Mouse (Mus musculus) mesoderm, embryonic 11.5 days (tissue): Measurements from ENCODE around the gene Abhd8.
A peak's percentile ranks its signal among the peaks of the same experiment; 100 is the strongest.
"Not testable (repeated sequence)": the region's sequence is repeated elsewhere in the genome, so short reads cannot be mapped to it uniquely, and the experiment has no call there.

Experiments used
- DNase-seq: peaks from one replicate; pipeline ENCODE4 v3.0.0-alpha.2; 2012; ENCODE audit warnings: low read depth, low spot score

Gene Abhd8

GRCm38 (mm10) chr8:71461152-71461840 is 2.2 kb downstream of the Abhd8 start:
- no peak for DNase-seq

GRCm38 (mm10) chr8:71460716-71461115 is 2.7 kb downstream of the Abhd8 start:
- no peak for DNase-seq

GRCm38 (mm10) chr8:71457659-71458270 is 5.7 kb downstream of the Abhd8 start:
- DNase-seq, result no peak

GRCm38 (mm10) chr8:71456906-71457305 is 6.5 kb downstream of the Abhd8 start:
- no peak for DNase-seq

DNA sequence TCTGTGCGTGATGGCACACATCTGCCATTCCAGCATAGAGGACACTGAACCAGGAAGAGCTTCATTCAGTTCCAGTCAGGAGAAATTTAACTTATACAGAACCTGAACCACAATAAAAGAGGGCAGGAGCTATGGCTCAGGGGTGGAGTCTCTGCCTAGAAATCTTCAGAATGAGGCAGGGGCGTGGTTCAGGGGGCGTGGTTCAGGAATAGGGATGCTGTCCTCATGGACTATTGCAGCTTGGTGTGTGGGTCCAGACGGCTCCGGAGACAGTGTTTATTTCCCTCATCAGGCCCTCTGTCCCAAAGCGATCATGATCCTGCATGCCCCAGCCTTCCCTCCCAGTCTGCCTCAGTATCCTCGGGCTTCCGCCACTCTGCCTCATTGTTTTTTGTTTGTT is 8.8 kb downstream of the Abhd8 start:
- DNase-seq, result no peak

DNA sequence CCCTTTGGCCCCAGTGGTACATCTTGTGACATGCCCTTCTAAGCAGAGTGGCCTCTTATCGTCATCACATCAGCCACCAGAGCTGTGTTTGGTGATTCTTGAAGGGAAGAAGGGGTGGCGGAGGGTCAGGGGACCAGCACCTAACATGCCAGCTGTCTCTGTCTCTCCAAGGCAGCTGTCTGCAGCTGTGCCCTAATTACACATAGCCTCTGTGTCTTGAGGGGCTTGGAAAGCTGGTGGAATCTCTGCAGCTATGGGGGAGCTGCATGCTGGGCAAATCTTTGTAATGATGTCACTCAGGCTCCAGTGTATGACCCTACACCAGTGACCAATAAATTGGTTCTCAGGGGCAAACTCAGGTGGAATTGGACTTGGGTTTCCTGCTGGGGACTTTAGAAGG is 10.8 kb downstream of the Abhd8 start:
- DNase-seq, result no peak

- DNase-seq, result no peak
Observed at GRCm38 (mm10) chr8:71451777-71452176, 11.7 kb downstream of the Abhd8 start.

DNA sequence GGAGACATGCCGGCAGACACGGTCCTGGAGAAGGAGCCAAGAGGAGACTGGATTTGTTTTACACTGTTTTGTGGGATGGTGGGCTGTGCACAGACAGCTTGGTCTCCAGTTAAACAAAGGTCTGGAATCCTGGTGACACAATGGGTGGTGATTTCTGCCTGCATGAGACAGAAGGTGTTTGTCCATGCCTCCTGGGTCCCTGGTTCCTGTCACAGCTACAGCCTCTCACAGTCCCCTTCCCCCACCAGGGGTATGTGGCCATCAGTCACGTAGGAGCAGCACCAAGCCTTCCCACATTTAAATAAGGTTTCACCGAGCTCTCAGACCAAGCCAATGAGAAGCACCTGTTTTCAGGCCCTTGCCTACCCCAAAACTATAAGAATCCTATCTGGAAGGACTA is 12.1 kb downstream of the Abhd8 start:
- DNase-seq, result no peak

- no peak for DNase-seq
Observed at GRCm38 (mm10) chr8:71445096-71445495, 18.4 kb downstream of the Abhd8 start.

DNA sequence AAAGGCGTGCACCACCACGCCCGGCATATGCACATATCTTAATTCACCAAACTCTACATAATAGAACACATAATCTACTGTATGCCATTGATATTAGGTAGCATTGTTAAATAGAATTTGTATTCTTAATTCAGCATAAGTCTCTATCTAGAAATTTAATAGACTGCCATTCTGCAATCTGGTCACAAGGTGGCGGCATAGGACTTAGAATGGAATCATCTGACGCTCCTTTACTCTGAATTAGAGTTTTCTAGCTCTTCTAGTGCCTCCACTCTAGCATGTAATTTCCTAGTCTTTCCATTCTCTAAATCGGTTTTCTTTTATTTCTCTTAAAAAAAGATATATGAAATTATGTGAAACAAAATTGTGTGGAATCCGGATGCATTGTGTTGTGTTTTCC is 22.1 kb downstream of the Abhd8 start:
- peak; percentile 67 for DNase-seq

- no peak for DNase-seq
Observed at GRCm38 (mm10) chr8:71437041-71437440, 26.4 kb downstream of the Abhd8 start.

DNA sequence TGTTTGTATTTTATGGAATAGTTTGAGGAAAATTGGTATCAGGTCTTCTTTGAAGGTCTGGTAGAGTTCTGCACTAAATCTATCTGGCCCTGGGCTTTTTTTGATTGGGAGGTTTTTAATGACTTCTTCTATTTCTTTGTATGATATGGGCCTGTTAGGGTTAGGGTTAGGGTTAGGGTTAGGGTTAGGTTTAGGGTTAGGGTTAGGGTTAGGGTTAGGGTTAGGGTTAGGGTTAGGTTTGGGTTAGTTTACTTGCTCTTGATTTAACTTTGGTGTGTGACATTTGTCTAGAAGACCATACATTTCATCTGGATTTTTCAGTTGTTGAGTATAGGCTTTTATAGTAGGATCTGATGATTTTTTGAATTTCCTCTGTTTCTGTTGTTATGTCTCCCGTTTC is 30.5 kb downstream of the Abhd8 start:
- DNase-seq, result not testable (repeated sequence)

DNA sequence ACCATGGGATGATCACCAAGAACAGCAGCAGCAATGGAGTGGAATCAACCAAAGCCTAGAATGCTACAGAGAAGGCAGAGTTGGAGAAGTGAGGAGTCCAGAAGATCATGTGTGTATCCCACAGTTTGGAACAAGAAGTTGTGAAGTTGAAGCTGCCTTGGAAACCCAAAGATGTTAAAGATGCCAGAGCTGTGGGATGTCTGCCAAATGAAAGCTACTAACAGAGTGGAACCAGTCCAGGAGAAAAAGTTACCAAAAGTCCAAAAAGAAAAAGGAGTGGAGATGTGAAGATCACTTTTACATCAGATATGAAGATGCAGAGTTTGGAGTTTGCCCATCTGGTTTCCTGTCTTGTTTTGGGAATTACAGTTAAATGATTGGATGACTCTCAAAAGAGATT is 41.3 kb downstream of the Abhd8 start:
- DNase-seq, result no peak

GRCm38 (mm10) chr8:71411535-71412273 is 51.8 kb downstream of the Abhd8 start:
- no peak for DNase-seq

- DNase-seq, result no peak
Observed at GRCm38 (mm10) chr8:71408231-71408630, 55.2 kb downstream of the Abhd8 start.

DNA sequence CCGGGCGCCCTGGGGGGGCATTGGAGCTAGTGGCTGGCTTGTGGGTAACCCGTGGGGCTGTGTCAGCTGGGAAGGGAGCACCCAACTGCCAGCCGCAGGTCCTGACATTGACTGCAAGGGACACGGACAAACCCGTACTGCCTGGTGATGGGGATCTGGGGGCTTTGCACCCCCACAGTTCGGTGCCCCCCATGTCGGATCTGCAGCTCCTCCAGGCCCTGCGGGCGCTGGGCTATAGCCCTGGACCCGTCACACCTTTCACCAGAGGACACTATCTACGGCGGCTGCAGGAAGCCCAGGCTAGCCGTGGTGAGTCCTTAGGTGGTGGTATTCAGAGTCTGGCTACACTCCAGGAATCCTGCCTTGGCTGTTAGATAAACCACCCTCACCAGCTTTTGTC is 56.0 kb downstream of the Abhd8 start:
- DNase-seq, result no peak
